Mouse (Mus musculus) WW6 (cell line): ENCODE measurements around the gene Rc3h2.

Experiments
- DNase-seq: peaks from one replicate; pipeline ENCODE4 v3.0.0-alpha.2; 2013; ENCODE audit warnings: low read depth, low spot score

Rc3h2 gene

GRCm38 (mm10) chr2:37422306-37423304 is at the start of gene Rc3h2:
Rc3h2 (minus strand) TSS chr2:37422903.
- peak; percentile 94 for DNase-seq

- no peak for DNase-seq
Observed at GRCm38 (mm10) chr2:37466266-37466665, 43.6 kb upstream of the Rc3h2 start.

GRCm38 (mm10) chr2:37460707-37461106 is 38.0 kb upstream of the Rc3h2 start:
- DNase-seq, result no peak

- DNase-seq, result no peak
Observed at GRCm38 (mm10) chr2:37452376-37452760, 29.7 kb upstream of the Rc3h2 start.

- DNase-seq, result peak; percentile 87
Observed at GRCm38 (mm10) chr2:37451667-37452375, 29.1 kb upstream of the Rc3h2 start.

- peak; percentile 86 for DNase-seq
Observed at GRCm38 (mm10) chr2:37442611-37443591, 20.2 kb upstream of the Rc3h2 start, which contains the start of the genes Zbtb26, Zbtb6 and Rabgap1. Zbtb26 (minus strand) TSS chr2:37443135. Zbtb6 (minus strand) TSS chr2:37443171. Rabgap1 (plus strand) TSS chr2:37443279.

- DNase-seq, result no peak
Observed at GRCm38 (mm10) chr2:37431609-37432008, 8.9 kb upstream of the Rc3h2 start.

GRCm38 (mm10) chr2:37430593-37431464 is 8.1 kb upstream of the Rc3h2 start:
- no peak for DNase-seq

GRCm38 (mm10) chr2:37423671-37424070 is 968 bp upstream of the Rc3h2 start:
- DNase-seq, result no peak

GRCm38 (mm10) chr2:37421903-37422302 is 800 bp downstream of the Rc3h2 start:
- no peak for DNase-seq

- no peak for DNase-seq
Observed at GRCm38 (mm10) chr2:37395539-37395938, 27.2 kb downstream of the Rc3h2 start.

- no peak for DNase-seq
Observed at GRCm38 (mm10) chr2:37382921-37383320, 39.8 kb downstream of the Rc3h2 start.

GRCm38 (mm10) chr2:37380189-37380588 is 42.5 kb downstream of the Rc3h2 start:
- DNase-seq, result peak; percentile 24

GRCm38 (mm10) chr2:37376018-37376417 is 46.7 kb downstream of the Rc3h2 start:
- no peak for DNase-seq

- no peak for DNase-seq
Observed at GRCm38 (mm10) chr2:37370651-37371050, 52.1 kb downstream of the Rc3h2 start.

- no peak for DNase-seq
Observed at GRCm38 (mm10) chr2:37359908-37360307, 62.8 kb downstream of the Rc3h2 start.

GRCm38 (mm10) chr2:37358633-37359540 is 63.8 kb downstream of the Rc3h2 start, which contains the start of gene Pdcl:
Pdcl (minus strand) TSS chr2:37359332.
- DNase-seq, result peak; percentile 90

GRCm38 (mm10) chr2:37355571-37355970 is 67.1 kb downstream of the Rc3h2 start:
- no peak for DNase-seq

- no peak for DNase-seq
Observed at GRCm38 (mm10) chr2:37351671-37352070, 71.0 kb downstream of the Rc3h2 start.
